Mouse (Mus musculus) activated CD4-positive, CD25-positive, alpha-beta regulatory T cell, adult 4 months (primary cell): ENCODE measurements around the gene Spert. TPM values are rescaled to one million over a fixed set of nuclear protein-coding genes. Genes with fewer than 3 reads are reported as not detected.

ENCODE experiments used
- polyA plus RNA-seq, 2 experiments: library from polyadenylated mRNA; unstranded; fragments of 100-300 nt; shearing (Covaris generic); gene quantifications; one replicate each; pipeline ENCODE4 v1.2.1; 2017

Gene Spert
- polyA plus RNA-seq, 2 experiments from 2014 or later, result not detected

Other genes with a start within 250 kb of the Spert start
- under 1 TPM; 0.10 to 0.29 TPM for gene Siah3, start 137.1 kb downstream of the Spert start, polyA plus RNA-seq
- gene Erich6b, start 49.1 kb upstream of the Spert start, polyA plus RNA-seq, result not detected
- gene Cog3, start 161.4 kb upstream of the Spert start, polyA plus RNA-seq, result 1 to 10 TPM; 6.5 to 8.0 TPM
- gene Slc25a30, start 193.9 kb upstream of the Spert start, polyA plus RNA-seq, result 10 to 100 TPM; 19.4 to 22.7 TPM